Mouse (Mus musculus) liver, postnatal 0 days (tissue): Measurements from ENCODE around the gene Pus10. TPM values are rescaled to one million over a fixed set of nuclear protein-coding genes. Genes with fewer than 3 reads are reported as not detected.
A peak's percentile ranks its signal among the peaks of the same experiment; 100 is the strongest.

Experiments
- ATAC-seq: fragments of 200-750 bp; cut with Nextera tagmentation; 2 replicates; pipeline ENCODE4 v1.8.0; 2017; ENCODE audit warnings: mild to moderate bottlenecking, moderate library complexity
- DNase-seq: peaks from one replicate; pipeline ENCODE4 v3.0.0-alpha.2; 2016
- H3K27ac ChIP-seq: fragments of 300-500 bp; sonication (generic); 2 replicates; pipeline ENCODE4 v1.5.1; 2014; ENCODE audit warnings: antibody characterized with exemption, moderate library complexity, mild to moderate bottlenecking, low read depth
- H3K27me3 ChIP-seq: fragments of 300-500 bp; sonication (generic); 2 replicates; pipeline ENCODE4 v1.6.1; 2014; ENCODE audit warnings: low read length, control low read depth, mixed read lengths; ENCODE audit not compliant: insufficient read depth
- H3K36me3 ChIP-seq: fragments of 300-500 bp; sonication (generic); replicated peaks from 2 replicates; pipeline ENCODE4 v1.6.1; 2014; ENCODE audit warnings: mild to moderate bottlenecking, control low read depth, low read length, moderate library complexity, mixed read lengths; ENCODE audit not compliant: insufficient read depth
- H3K4me1 ChIP-seq: fragments of 300-500 bp; sonication (generic); 2 replicates; pipeline ENCODE4 v1.6.1; 2014; ENCODE audit warnings: antibody characterized with exemption, mild to moderate bottlenecking, control low read depth; ENCODE audit not compliant: insufficient read depth
- H3K4me2 ChIP-seq: fragments of 300-500 bp; sonication (generic); 2 replicates; pipeline ENCODE4 v1.6.1; 2014; ENCODE audit warnings: low read depth, mild to moderate bottlenecking, low read length, moderate library complexity, mixed read lengths
- H3K4me3 ChIP-seq: fragments of 300-500 bp; sonication (generic); 2 replicates; pipeline ENCODE4 v1.5.1; 2014; ENCODE audit warnings: low read depth, low read length
- H3K9ac ChIP-seq: fragments of 300-500 bp; sonication (generic); replicated peaks from 2 replicates; pipeline ENCODE4 v1.6.1; 2014; ENCODE audit warnings: mild to moderate bottlenecking, moderate library complexity
- H3K9me3 ChIP-seq: fragments of 300-500 bp; sonication (generic); 2 replicates; pipeline ENCODE4 v1.6.1; 2016; ENCODE audit warnings: mild to moderate bottlenecking, control low read depth, low read length, mixed read lengths
- CTCF ChIP-seq: sonication (generic); IDR thresholded peaks from 2 replicates; pipeline ENCODE4 v1.5.1; 2016; ENCODE audit warnings: antibody characterized with exemption, low read depth
- EP300 ChIP-seq: IDR thresholded peaks from 2 replicates; pipeline ENCODE4 v1.6.1; 2016; ENCODE audit warnings: antibody characterized with exemption, low read depth, mild to moderate bottlenecking
- WGBS: fragments of 180-500 bp; shearing (Covaris S2); extraction: QIAGEN DNeasy Blood & Tissue Kit; methylation state at CpG from one replicate; pipeline ENCODE4 v1.1.7; 2014; ENCODE audit not compliant: insufficient replicate concordance; 5-methylcytosine and 5-hydroxymethylcytosine counted together
- polyA plus RNA-seq: library from polyadenylated mRNA; unstranded; fragments of >200 nt; fragmentation: Nextera tagmentation; extraction: Ambion mirVana; gene quantifications from 2 replicates; pipeline ENCODE4 v1.2.1, GENCODE M21; 2015

The Pus10 gene
- polyA plus RNA-seq, 1 experiment from 2014 or later: 10.4 TPM

GRCm38 (mm10) chr11:23666526-23666925 lies 1.1 kb downstream of the Pus10 start:
- H3K9me3 ChIP-seq: no peaks in the 10 kb centered on the region
- H3K4me3 ChIP-seq: peak overlapping the region; percentile 97
- H3K27me3 ChIP-seq: no peaks in the 10 kb centered on the region
- H3K27ac ChIP-seq: peak overlapping the region; percentile 96
- 9% methylated on average over 5 of the region's 5 CpGs for WGBS
- peaks cover 3% of the 10 kb centered on the region; the same call in 1 of the 2 replicates for H3K36me3 ChIP-seq
- peak overlapping the region; percentile 96 for H3K9ac ChIP-seq
- H3K4me2 ChIP-seq: peak overlapping the region; percentile 82
- peaks cover 2% of the 10 kb centered on the region; the same call in 1 of the 2 replicates for H3K4me1 ChIP-seq
- TF ChIP-seq EP300 (no peak), CTCF (no peak)
- DNase-seq (no peak), ATAC-seq (peak; percentile 22; the same call in 1 of the 2 replicates)

GRCm38 (mm10) chr11:23667128-23667527 lies 1.7 kb downstream of the Pus10 start:
- ATAC-seq: no peak
- WGBS: 26% methylated on average over 3 of the region's 3 CpGs

GRCm38 (mm10) chr11:23672256-23672749 lies 6.8 kb downstream of the Pus10 start:
- DNase-seq (no peak), ATAC-seq (no peak)
- peaks cover 32% of the 10 kb centered on the region for H3K36me3 ChIP-seq
- WGBS: 84% methylated on average over 4 of the region's 4 CpGs
- H3K4me1 ChIP-seq: no peaks in the 10 kb centered on the region
- H3K27ac ChIP-seq: no peak overlapping the region
- no peak overlapping the region for H3K4me2 ChIP-seq
- no peaks in the 10 kb centered on the region for H3K27me3 ChIP-seq
- H3K9me3 ChIP-seq: no peaks in the 10 kb centered on the region
- TF ChIP-seq EP300 (no peak), CTCF (no peak)
- no peak overlapping the region for H3K9ac ChIP-seq
- no peak overlapping the region for H3K4me3 ChIP-seq

More at GRCm38 (mm10) chr11:23667128-23667527, 1.7 kb downstream of the Pus10 start:
- Histone ChIP-seq H3K4me3 (peak overlapping the region; percentile 97), H3K36me3 (peaks cover 3% of the 10 kb centered on the region; the same call in 1 of the 2 replicates), H3K27me3 (no peaks in the 10 kb centered on the region), H3K4me2 (peak overlapping the region; percentile 82), H3K27ac (0 out of 2 replicates have a peak overlapping the region, but pooled peaks have one; percentile 96), H3K9ac (peak overlapping the region; percentile 96; the same call in 1 of the 2 replicates), H3K9me3 (no peaks in the 10 kb centered on the region), H3K4me1 (peaks cover 2% of the 10 kb centered on the region; the same call in 1 of the 2 replicates)
- DNase-seq: no peak
- no peak for TF ChIP-seq CTCF
- no peak for TF ChIP-seq EP300

- TF ChIP-seq EP300 (no peak), CTCF (no peak)
- no peak for ATAC-seq
- H3K4me1 ChIP-seq: no peaks in the 10 kb centered on the region
- H3K4me2 ChIP-seq: no peak overlapping the region
- no peak overlapping the region for H3K9ac ChIP-seq
- no peak overlapping the region for H3K4me3 ChIP-seq
- no peaks in the 10 kb centered on the region for H3K27me3 ChIP-seq
- H3K36me3 ChIP-seq: peaks cover 41% of the 10 kb centered on the region
- DNase-seq: no peak
- H3K27ac ChIP-seq: no peak overlapping the region
- H3K9me3 ChIP-seq: no peaks in the 10 kb centered on the region
- WGBS: 89% methylated on average over 5 of the region's 5 CpGs
Observed at GRCm38 (mm10) chr11:23676100-23676499, 10.6 kb downstream of the Pus10 start.

- ATAC-seq (peak; percentile 64), DNase-seq (peak; percentile 70)
- no peak overlapping the region for H3K4me3 ChIP-seq
- no peak overlapping the region for H3K4me2 ChIP-seq
- no peaks in the 10 kb centered on the region for H3K27me3 ChIP-seq
- H3K4me1 ChIP-seq: no peaks in the 10 kb centered on the region
- WGBS: 46% methylated on average over 3 of the region's 3 CpGs
- no peaks in the 10 kb centered on the region for H3K9me3 ChIP-seq
- no peak overlapping the region for H3K27ac ChIP-seq
- H3K9ac ChIP-seq: no peak overlapping the region
- peaks cover 28% of the 10 kb centered on the region for H3K36me3 ChIP-seq
- TF ChIP-seq CTCF: peak; percentile 90
- TF ChIP-seq EP300: no peak
Observed at GRCm38 (mm10) chr11:23679044-23679642, 13.7 kb downstream of the Pus10 start.

GRCm38 (mm10) chr11:23680435-23680950 lies 15.0 kb downstream of the Pus10 start:
- DNase-seq: no peak
- H3K9ac ChIP-seq: no peak overlapping the region
- no peak for TF ChIP-seq CTCF
- no peak for TF ChIP-seq EP300
- ATAC-seq: no peak
- no peaks in the 10 kb centered on the region for H3K9me3 ChIP-seq
- no peaks in the 10 kb centered on the region for H3K4me1 ChIP-seq
- WGBS: 82% methylated on average over 6 of the region's 6 CpGs
- no peak overlapping the region for H3K4me2 ChIP-seq
- H3K27ac ChIP-seq: no peak overlapping the region
- no peak overlapping the region for H3K4me3 ChIP-seq
- no peaks in the 10 kb centered on the region for H3K27me3 ChIP-seq
- H3K36me3 ChIP-seq: peaks cover 24% of the 10 kb centered on the region
